Mouse (Mus musculus): ENCODE results near the gene Gm11168.
"Not testable (repeated sequence)": the region's sequence is repeated elsewhere in the genome, so short reads cannot be mapped to it uniquely, and the experiment has no call there.

Gm11168 gene

DNA sequence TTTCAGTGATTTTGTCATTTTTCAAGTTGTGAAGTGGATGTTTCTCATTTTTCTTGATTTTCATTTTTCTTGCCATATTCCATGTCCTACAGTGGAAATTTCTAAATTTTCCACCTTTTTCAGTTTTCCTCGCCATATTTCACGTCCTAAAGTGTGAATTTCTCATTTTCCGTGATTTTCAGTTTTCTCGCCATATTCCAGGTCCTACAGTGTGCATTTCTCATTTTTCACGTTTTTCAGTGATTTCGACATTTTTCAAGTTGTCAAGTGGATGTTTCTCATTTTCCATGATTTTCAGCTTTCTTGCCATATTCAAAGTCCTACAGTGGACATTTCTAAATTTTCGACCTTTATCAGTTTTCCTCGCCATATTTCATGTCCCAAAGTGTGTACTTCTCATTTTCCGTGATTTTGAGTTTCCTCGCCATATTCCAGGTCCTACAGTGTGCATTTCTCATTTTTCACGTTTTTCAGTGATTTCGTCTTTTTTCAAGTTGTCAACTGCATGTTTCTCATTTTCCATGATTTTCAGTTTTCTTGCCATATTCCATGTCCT lies 21.8 kb downstream of the Gm11168 start, which contains the start of gene Gm10717:
Gm10717 (plus strand) TSS at position 506 of the 556 bp plus-strand sequence.
- in situ Hi-C loops (cut with MboI; ENCODE audit: unreplicated experiment in 2 of 2) = not testable (repeated sequence)

DNA sequence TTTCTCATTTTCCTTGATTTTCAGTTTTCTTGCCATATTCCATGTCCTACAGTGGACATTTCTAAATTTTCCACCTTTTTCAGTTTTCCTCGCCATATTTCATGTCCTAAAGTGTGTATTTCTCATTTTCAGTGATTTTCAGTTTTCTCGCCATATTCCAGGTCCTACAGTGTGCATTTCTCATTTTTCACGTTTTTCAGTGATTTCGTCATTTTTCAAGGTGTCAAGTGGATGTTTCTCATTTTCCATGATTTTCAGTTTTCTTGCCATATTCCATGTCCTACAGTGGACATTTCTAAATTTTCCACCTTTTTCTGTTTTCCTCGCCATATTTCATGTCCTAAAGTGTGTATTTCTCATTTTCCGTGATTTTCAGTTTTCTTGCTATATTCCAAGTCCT lies 22.5 kb downstream of the Gm11168 start:
- in situ Hi-C loops (cut with MboI; ENCODE audit: unreplicated experiment in 2 of 2) = not testable (repeated sequence)

DNA sequence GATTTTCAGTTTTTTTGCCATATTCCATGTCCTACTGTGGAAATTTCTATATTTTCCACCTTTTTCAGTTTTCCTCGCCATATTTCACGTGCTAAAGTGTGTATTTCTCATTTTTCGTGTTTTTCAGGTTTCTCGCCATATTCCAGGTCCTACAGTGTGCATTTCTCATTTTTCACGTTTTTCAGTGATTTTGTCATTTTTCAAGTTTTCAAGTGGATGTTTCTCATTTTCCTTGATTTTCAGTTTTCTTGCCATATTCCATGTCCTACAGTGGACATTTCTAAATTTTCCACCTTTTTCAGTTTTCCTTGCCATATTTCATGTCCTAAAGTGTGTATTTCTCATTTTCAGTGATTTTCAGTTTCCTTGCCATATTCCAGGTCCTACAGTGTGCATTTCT lies 23.0 kb downstream of the Gm11168 start:
- in situ Hi-C loops (cut with MboI; ENCODE audit: unreplicated experiment in 2 of 2) = not testable (repeated sequence)

DNA sequence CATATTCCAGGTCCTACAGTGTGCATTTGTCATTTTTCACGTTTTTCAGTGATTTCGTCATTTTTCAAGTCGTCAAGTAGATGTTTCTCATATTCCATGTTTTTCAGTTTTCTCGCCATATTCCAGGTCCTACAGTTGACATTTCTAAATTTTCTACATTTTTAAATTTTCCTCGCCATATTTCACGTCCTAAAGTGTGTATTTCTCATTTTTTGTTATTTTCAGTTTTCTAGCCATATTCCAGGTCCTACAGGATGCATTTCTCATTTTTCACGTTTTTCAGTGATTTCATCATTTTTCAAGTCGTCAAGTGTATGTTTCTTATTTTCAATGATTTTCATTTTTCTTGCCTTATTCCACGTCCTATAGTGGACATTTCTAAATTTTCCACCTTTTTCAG lies 23.6 kb downstream of the Gm11168 start:
- in situ Hi-C loops (cut with MboI; ENCODE audit: unreplicated experiment in 2 of 2) = not testable (repeated sequence)

DNA sequence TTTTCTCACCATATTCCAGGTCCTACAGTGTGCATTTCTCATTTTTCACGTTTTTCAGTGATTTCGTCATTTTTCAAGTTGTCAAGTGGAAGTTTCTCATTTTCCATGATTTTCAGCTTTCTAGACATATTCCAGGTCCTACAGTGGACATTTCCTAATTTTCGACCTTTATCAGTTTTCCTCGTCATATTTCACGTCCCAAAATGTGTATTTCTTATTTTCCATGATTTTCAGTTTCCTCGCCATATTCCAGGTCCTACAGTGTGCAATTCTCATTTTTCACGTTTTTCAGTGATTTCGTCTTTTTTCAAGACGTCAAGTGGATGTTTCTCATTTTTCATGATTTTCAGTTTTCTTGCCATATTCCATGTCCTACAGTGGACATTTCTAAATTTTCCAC lies 24.1 kb downstream of the Gm11168 start:
- in situ Hi-C loops (cut with MboI; ENCODE audit: unreplicated experiment in 2 of 2) = not testable (repeated sequence)

DNA sequence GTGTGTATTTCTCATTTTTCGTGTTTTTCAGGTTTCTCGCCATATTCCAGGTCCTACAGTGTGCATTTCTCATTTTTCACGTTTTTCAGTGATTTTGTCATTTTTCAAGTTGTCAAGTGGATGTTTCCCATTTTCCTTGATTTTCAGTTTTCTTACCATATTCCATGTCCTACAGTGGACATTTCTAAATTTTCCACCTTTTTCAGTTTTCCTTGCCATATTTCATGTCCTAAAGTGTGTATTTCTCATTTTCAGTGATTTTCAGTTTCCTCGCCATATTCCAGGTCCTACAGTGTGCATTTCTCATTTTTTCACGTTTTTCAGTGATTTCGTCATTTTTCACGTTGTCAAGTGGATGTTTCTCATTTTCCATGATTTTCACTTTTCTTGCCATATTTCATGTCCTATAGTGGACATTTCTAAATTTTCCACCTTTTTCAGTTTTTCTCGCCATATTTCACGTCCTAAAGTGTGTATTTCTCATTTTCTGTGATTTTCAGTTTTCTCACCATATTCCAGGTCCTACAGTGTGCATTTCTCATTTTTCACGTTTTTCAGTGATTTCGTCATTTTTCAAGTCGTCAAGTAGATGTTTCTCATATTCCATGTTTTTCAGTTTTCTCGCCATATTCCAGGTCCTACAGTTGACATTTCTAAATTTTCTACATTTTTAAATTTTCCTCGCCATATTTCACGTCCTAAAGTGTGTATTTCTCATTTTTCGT lies 26.3 kb downstream of the Gm11168 start:
- in situ Hi-C loops (cut with MboI; ENCODE audit: unreplicated experiment in 2 of 2) = not testable (repeated sequence)

DNA sequence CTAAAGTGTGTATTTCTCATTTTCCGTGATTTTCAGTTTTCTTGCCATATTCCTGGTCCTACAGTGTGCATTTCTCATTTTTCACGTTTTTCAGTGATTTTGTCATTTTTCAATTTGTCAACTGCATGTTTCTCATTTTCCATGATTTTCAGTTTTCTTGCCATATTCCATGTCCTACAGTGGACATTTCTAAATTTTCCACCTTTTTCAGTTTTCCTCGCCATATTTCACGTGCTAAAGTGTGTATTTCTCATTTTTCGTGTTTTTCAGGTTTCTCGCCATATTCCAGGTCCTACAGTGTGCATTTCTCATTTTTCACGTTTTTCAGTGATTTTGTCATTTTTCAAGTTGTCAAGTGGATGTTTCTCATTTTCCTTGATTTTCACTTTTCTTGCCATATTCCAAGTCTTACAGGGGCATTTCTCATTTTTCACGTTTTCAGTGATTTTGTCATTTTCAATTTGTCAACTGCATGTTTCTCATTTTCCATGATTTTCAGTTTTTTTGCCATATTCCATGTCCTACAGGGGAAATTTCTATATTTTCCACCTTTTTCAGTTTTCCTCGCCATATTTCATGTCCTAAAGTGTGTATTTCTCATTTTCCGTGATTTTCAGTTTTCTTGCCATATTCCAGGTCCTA lies 27.7 kb downstream of the Gm11168 start:
- in situ Hi-C loops (cut with MboI; ENCODE audit: unreplicated experiment in 2 of 2) = not testable (repeated sequence)

DNA sequence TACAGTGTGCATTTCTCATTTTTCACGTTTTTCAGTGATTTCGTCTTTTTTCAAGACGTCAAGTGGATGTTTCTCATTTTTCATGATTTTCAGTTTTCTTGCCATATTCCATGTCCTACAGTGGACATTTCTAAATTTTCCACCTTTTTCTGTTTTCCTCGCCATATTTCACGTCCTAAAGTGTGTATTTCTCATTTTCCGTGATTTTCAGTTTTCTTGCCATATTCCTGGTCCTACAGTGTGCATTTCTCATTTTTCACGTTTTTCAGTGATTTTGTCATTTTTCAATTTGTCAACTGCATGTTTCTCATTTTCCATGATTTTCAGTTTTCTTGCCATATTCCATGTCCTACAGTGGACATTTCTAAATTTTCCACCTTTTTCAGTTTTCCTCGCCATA lies 31.2 kb downstream of the Gm11168 start, which contains the start of gene Gm17535:
Gm17535 (plus strand) TSS at position 301 of the 400 bp plus-strand sequence.
- in situ Hi-C loops (cut with MboI; ENCODE audit: unreplicated experiment in 2 of 2) = not testable (repeated sequence)

DNA sequence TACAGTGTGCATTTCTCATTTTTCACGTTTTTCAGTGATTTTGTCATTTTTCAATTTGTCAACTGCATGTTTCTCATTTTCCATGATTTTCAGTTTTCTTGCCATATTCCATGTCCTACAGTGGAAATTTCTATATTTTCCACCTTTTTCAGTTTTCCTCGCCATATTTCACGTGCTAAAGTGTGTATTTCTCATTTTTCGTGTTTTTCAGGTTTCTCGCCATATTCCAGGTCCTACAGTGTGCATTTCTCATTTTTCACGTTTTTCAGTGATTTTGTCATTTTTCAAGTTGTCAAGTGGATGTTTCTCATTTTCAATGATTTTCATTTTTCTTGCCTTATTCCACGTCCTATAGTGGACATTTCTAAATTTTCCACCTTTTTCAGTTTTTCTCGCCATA lies 33.4 kb downstream of the Gm11168 start, which contains the start of gene Gm10715:
Gm10715 (plus strand) TSS at position 301 of the 400 bp plus-strand sequence.
- in situ Hi-C loops (cut with MboI; ENCODE audit: unreplicated experiment in 2 of 2) = not testable (repeated sequence)

DNA sequence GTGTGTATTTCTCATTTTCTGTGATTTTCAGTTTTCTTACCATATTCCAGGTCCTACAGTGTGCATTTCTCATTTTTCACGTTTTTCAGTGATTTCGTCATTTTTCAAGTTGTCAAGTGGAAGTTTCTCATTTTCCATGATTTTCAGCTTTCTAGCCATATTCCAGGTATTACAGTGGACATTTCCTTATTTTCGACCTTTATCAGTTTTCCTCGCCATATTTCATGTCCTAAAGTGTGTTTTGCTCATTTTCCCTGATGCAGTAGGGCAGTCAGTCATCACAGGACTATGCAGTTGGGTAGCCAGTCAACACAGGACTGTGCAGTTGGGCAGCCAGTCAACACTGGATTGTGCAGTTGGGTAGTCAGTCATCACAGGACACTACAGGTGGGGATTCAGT lies 35.0 kb downstream of the Gm11168 start:
- in situ Hi-C loops (cut with MboI; ENCODE audit: unreplicated experiment in 2 of 2) = not testable (repeated sequence)
